Mouse (Mus musculus) cerebellum, adult 2 months (tissue): ENCODE results near the gene Trpm8. TPM values are rescaled to one million over a fixed set of nuclear protein-coding genes. Genes with fewer than 3 reads are reported as not detected.

Source experiments
- DNase-seq, 2 experiments: peaks; one replicate each; pipeline ENCODE4 v3.0.0; 2021
- H3K27ac ChIP-seq: fragments of 200-500 bp; 2 replicates; pipeline ENCODE4 v1.5.1; 2012; ENCODE audit warnings: low read length, control low read depth, inconsistent platforms; ENCODE audit not compliant: insufficient read depth
- H3K27me3 ChIP-seq: fragments of 200-500 bp; 2 replicates; pipeline ENCODE4 v1.6.1; 2012; ENCODE audit warnings: inconsistent platforms, mild to moderate bottlenecking, low read length, moderate library complexity; ENCODE audit not compliant: control insufficient read depth, insufficient read depth
- H3K4me1 ChIP-seq: fragments of 200-500 bp; 2 replicates; pipeline ENCODE4 v1.6.1; 2011; ENCODE audit warnings: low read length; ENCODE audit not compliant: control insufficient read depth, insufficient read depth
- H3K4me3 ChIP-seq: fragments of 200-500 bp; replicated peaks from 2 replicates; pipeline ENCODE3; 2011; ENCODE audit warnings: mild to moderate bottlenecking, low read depth, low read length, control low read depth; ENCODE audit not compliant: insufficient read depth
- CTCF ChIP-seq: fragments of 200-500 bp; IDR thresholded peaks from 2 replicates; pipeline ENCODE4 v1.5.1; 2011; ENCODE audit warnings: low read depth, mild to moderate bottlenecking, control low read depth, low read length, moderate library complexity, borderline replicate concordance; ENCODE audit not compliant: insufficient read depth
- POLR2A ChIP-seq: fragments of 200-500 bp; IDR thresholded peaks from 2 replicates; pipeline ENCODE4 v1.6.1; 2011; ENCODE audit warnings: low read length, control low read depth, borderline replicate concordance; ENCODE audit not compliant: insufficient read depth
- WGBS: fragments of 180-500 bp; shearing (Covaris S2); methylation state at CpG from one replicate; pipeline ENCODE4 v1.1.7; 2018; 5-methylcytosine and 5-hydroxymethylcytosine counted together
- polyA plus RNA-seq: library from polyadenylated mRNA; depleted of rRNA; stranded (reverse); fragments of >200 nt; gene quantifications from 2 replicates; pipeline ENCODE4 v1.2.3, GENCODE M21; 2012

Gene Trpm8
- polyA plus RNA-seq, 1 experiment, result 0.49 TPM

DNA sequence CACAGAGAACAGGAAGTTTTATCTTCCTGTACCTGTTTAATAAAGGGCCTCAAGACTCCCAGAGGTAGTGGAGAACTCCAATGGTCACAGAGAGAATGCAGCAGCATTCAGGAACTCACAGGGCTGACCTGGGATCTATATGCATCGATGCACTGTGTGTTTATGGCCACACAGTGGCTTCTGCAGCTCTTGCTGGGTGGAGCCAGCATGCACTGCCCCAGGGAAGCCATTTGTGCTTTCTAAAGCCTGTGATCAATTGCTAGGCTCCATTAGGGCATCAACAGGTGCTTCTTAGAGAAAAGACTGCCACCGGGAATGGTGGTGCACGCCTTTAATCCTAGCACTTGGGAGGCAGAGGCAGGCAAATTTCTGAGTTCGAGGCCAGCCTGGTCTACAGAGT is 4.6 kb upstream of the Trpm8 start:
- TF ChIP-seq POLR2A (no peak), CTCF (no peak)
- Histone ChIP-seq H3K4me3 (no peak overlapping the region), H3K27me3 (no peaks in the 10 kb centered on the region), H3K4me1 (no peaks in the 10 kb centered on the region; the same call in 1 of the 2 replicates), H3K27ac (no peak overlapping the region)
- WGBS, result 67% methylated on average over 4 of the region's 4 CpGs
- no peak for DNase-seq

DNA sequence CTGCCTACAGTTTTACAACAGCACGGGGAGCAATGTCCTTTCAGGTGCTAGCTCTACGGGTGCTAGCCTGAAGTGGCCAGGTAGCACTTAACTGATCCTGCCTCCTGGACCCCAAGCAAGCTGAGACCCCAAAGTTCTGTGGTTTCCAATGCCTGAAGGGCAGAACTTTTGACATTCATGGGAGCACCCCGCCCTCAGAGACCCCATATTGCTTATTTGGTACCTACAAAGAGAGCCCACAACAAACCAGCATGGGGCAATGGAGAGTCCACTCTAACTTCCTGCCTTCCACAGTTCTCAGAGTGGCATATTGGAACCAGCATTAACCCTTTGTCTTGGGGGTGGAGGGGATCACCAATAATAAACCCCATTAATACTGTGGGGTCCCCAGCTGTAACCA is 4.1 kb upstream of the Trpm8 start:
- no peak overlapping the region for H3K4me3 ChIP-seq
- H3K4me1 ChIP-seq, result no peaks in the 10 kb centered on the region; the same call in 1 of the 2 replicates
- DNase-seq, result no peak
- H3K27ac ChIP-seq, result no peak overlapping the region
- 97% methylated on average over 3 of the region's 3 CpGs for WGBS
- no peak for TF ChIP-seq CTCF
- TF ChIP-seq POLR2A, result no peak
- H3K27me3 ChIP-seq, result no peaks in the 10 kb centered on the region

DNA sequence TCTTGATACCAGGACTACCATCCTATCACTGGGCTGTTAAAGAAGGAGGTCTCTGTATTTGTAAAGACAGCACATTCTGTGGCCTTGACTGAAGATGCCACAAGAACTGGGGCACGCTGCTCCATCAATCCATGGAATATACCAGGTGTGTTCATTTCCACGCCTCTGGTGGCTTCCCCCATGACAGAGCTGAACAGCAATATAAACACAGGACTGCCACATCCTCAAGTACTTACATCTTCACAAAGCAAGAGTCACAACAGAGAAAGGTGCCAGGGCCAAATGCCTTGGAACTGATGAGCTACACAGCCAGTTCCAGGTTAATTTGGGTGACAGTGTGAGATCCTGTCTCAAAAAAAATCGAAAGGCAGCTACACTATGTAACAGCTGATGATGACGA is 3.6 kb upstream of the Trpm8 start:
- WGBS, result 80% methylated on average over 4 of the region's 4 CpGs
- peak in 1 of 2 experiments; percentile 4 for DNase-seq
- no peaks in the 10 kb centered on the region for H3K27me3 ChIP-seq
- H3K27ac ChIP-seq, result no peak overlapping the region
- TF ChIP-seq CTCF (no peak), POLR2A (no peak)
- H3K4me3 ChIP-seq, result no peak overlapping the region
- no peaks in the 10 kb centered on the region; the same call in 1 of the 2 replicates for H3K4me1 ChIP-seq

DNA sequence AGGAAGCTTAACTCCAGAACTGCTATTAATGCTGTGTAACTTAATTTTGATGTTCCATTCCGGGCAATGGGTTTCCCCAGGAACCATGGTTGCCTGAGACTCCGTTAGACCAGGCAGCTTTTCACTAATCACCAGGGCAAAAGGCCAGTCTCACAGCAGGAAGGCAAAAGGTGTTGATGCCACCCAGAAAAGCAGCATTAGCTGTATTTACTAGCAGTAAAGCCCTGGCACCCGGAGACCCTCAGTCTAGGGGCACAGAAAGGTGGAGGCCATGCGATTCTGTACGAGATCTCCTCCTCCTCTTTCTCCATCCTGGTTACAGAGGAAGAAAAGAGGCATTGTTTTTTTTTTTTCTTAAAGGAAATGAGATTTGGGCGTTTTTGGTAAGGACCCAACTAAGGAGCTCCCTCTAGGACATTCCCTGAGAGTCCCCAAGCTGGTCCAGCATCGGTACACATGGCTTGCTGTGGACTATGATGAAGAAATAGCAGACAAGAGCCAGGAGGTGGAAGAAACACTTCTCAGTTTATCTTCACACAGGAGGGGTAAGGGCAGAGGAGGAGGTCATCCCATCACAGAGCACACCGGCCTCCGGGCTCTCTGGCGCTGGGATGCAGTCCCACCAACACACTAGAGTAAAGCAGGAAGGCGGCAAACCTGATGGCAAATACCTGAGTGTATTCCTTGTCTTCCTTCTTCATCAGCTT is 2.9 kb upstream of the Trpm8 start:
- Histone ChIP-seq H3K27ac (no peak overlapping the region), H3K4me3 (no peak overlapping the region), H3K27me3 (no peaks in the 10 kb centered on the region), H3K4me1 (no peaks in the 10 kb centered on the region; the same call in 1 of the 2 replicates)
- 66% methylated on average over 11 of the region's 11 CpGs for WGBS
- DNase-seq, result peak in 1 of 2 experiments; percentile 54
- TF ChIP-seq POLR2A, result no peak
- no peak for TF ChIP-seq CTCF

DNA sequence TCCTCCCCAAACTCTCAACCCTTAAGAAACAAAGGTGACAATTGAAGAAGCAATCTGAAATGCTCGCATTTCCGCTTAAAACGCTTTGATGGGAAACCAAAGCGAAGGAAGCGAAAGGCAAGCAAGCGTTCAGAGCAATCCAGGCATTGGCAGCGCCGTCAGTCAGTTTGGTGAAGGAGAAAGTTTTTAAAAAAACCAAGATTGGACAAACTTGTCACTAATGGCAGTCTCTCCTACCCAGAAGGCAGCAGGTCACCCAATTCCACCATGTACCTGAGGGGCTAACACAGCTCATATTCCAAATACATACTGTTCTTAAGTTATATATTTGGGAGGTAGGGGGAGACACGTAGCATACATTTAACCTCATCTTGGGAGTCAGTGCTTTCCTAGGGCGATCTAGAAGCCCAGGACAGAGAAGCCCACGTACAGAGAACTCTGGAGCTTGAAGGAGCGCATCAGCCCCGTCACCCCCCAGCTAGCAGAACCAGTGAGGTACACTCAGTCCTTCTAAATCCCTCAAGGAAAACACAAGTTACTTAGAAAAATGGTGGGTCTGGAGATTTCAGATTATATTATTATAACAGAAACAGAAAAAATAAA is 2.3 kb upstream of the Trpm8 start:
- peak in 1 of 2 experiments; percentile 8 for DNase-seq
- no peak overlapping the region for H3K4me3 ChIP-seq
- TF ChIP-seq POLR2A (no peak), CTCF (no peak)
- H3K27ac ChIP-seq, result no peak overlapping the region
- no peaks in the 10 kb centered on the region; the same call in 1 of the 2 replicates for H3K4me1 ChIP-seq
- WGBS, result 67% methylated on average over 13 of the region's 13 CpGs
- no peaks in the 10 kb centered on the region for H3K27me3 ChIP-seq

DNA sequence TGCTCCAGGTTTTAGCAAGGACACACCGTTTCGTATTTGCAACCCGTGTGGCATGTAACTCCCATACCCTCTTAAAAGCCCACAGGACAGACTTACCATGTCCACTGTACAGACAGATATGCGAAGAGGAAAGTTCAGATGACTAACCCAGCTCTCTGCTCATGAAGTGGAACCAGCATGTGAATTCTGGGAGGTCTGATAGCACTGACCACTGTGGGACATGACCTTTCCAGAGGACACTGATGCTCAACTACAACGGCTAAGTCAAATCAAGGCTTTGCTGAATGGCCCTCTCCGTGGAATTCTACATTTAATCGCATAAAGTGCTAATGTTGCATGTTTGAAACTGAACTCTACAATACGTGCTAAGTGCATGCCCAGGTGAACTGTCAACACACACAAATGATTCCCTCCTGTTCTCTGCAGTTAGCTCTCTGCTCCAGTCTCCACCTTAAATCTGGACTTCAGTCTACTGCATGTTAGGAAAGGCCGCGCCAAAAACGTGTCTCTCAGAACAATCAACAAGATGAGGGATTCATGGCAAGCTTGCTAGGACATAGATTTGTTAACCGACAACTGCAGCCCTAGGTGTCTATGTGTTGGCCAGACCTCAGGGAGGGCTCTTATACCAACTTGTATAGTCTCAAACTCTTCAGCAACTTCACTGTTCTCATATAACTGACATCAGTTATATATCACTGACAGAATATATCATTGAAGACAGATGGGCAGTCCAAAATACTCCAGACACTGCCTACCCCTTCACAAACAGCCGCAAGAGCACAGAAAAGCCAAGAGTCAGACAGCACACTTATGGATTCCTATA is 1.6 kb upstream of the Trpm8 start:
- H3K4me1 ChIP-seq, result no peaks in the 10 kb centered on the region; the same call in 1 of the 2 replicates
- no peak overlapping the region for H3K4me3 ChIP-seq
- no peaks in the 10 kb centered on the region for H3K27me3 ChIP-seq
- peak in 1 of 2 experiments; percentile 24 for DNase-seq
- WGBS, result 56% methylated on average over 13 of the region's 13 CpGs
- no peak overlapping the region for H3K27ac ChIP-seq
- TF ChIP-seq POLR2A (no peak), CTCF (no peak)

DNA sequence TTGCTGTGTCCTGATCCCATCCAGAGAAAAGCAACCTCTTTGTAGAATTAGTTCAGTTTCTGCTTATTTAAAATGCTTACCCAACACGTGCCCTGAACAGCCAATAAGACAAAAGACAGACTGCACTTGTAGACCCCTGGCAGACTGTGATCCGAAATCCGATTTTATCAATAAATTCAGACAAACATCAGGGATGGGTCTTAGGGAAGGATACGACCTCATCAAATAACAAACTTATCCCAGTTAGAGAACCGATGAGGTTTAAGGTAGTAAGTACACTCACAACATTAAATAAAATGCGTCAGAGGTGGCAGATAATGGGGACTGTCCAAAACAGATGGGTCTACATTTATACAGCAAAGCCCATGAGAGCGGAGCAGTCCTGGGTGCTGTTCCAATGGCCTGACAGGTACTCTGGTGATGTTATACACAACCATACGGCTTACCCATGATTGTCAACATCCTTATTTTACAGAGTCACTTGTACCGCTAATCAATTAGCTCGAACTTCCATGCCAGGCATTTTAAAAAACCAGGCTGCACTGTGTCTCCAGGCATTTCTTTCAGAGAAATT is 850 bp upstream of the Trpm8 start:
- TF ChIP-seq CTCF (no peak), POLR2A (no peak)
- Histone ChIP-seq H3K27ac (no peak overlapping the region), H3K27me3 (no peaks in the 10 kb centered on the region), H3K4me1 (no peaks in the 10 kb centered on the region; the same call in 1 of the 2 replicates), H3K4me3 (peak overlapping the region; percentile 64)
- 15% methylated on average over 10 of the region's 10 CpGs for WGBS
- no peak for DNase-seq
